Mouse (Mus musculus): ENCODE measurements around the gene Sirpb1a.
"Not testable (repeated sequence)": the region's sequence is repeated elsewhere in the genome, so short reads cannot be mapped to it uniquely, and the experiment has no call there.

The Sirpb1a gene

DNA sequence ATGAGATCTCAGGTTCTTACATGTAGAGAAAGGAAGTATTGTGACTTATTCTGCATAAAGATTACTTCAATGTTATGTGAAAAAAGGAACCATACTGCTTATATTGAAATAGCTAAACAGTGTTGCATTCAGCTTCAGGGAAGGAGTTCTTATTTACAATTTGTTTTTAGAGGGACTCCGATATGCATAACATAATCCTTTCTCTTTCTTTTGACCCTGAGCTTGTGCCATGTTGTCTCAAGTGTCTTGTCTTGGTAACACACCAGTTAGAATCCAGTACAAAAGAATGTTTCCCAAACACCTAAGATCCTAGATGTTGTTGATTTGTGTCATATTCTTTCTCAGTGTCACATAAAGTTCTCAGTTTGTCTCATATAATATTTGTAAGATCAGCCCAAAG lies at the start of gene Sirpb1a:
Gene Sirpb1a (minus strand): TSS at position 74 of the 400 bp plus-strand sequence.
- DNase-seq = not testable (repeated sequence)

DNA sequence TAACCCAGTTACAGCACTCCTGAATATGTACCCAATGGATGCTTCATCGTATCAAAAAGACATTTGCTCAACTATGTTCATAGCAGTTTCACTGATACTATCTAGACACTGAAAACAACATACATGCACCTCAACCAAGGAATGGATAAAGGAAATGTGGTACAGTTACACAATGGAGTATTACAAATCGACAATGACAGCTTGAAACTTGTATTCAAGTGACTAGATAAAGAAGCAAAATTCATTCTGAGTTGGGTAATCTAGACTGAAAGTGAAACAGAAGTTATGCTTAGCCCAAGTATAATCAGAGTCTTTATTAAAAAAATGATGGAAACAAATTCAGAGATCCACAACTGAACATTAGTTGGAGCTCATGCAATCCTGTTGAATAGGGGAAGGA lies 48.5 kb upstream of the Sirpb1a start:
- not testable (repeated sequence) for DNase-seq

DNA sequence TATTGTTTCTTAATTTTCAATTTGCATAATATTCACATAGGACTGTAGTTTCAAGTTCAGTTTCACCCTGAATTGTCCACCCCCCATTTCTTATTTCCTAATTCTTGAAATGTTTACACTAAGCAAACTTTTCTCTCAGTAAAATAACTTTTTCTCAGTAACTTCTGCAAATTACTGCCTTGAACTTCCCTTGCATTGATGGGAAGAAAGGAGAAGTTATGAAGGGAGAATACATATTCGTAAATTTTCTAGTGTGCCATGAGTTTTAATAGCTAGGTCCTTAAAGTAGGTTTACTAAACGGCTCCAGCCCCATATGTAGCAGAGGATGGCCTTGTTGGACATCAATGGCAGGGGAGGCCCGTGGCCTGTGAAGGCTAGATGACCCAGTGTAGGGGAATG lies 43.8 kb upstream of the Sirpb1a start:
- not testable (repeated sequence) for DNase-seq

DNA sequence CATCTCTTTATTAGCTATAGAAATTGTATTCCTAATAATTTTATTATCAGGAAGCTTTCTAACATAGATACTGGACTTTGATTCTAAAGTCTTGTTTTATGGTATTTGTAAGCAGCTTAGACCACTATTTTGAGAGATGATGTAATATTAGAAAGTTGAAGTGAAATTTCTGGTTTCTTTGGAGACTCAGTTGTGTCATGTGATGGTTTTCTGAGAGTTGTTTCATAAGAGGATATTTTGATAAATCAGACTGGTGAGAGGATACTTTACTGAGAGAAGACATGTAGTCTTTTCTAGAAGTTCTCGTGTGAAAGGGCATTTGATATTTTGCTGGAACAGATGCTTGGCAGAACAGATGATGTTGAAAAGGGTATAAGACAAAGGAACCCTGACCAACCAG lies 17.6 kb upstream of the Sirpb1a start:
- DNase-seq = not testable (repeated sequence)

DNA sequence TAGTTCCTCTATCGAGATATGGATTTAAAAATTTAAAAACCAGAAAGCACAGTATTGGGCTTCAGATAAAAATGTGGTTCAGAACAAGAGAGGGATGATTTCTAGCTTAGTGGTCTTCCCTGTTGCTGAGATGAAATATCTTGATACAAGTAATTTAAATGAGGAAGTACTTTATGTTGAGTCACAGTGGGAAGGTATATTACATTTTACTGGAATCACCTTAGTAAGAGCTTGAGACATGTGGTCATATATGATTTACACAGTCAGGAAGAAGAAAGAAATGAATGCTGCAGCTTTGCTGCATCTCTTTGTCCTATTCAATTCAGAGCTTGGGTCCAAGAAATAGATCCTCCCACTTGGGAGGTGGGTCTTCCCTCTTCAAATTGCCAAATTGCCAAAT lies 13.5 kb upstream of the Sirpb1a start:
- DNase-seq = not testable (repeated sequence)

DNA sequence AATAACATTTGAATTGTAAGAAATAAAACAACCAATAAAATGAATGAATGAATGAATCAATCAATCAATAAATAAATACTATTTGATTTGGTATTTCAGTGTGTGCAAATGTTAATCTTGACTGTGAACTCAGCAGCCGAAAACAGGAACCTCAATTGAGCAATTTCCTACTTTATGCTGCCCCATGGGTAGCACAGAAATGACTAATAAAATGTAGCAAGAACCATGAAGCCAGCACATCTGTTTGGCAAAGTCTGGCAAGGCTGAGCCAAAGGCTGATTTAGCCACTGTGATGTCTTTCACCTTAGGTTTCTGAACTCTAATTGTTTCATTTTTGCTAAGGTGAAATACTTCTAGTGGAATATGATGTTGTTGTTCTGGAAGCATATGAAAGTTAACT lies 1.6 kb upstream of the Sirpb1a start:
- DNase-seq = no peak

DNA sequence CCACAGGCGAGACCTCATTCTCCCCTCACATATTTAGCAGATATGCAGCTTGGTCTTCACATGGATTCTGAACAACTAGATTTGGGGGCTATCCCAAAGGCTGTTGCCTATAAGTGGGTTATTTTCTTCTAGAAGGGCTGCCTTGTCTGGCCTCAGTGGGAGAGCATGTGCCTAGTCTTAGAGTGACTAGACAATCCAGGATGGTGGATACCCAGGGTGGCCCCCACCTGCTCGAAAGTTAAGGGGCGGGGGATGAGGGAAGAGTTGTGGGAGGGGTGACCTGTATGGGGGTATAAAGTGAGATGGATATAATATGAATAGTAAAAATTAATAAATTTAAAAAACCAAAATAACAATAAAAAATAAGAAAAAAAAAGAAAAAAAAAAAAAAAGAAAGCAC lies 70.6 kb downstream of the Sirpb1a start:
- not testable (repeated sequence) for DNase-seq

DNA sequence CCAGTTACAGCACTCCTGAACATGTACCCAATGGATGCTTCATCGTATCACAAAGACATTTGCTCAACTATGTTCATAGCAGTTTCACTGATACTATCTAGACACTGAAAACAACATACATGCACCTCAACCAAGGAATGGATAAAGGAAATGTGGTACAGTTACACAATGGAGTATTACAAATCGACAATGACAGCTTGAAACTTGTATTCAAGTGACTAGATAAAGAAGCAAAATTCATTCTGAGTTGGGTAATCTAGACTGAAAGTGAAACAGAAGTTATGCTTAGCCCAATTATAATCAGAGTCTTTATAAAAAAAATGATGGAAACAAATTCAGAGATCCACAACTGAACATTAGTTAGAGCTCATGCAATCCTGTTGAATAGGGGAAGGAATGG lies 76.0 kb downstream of the Sirpb1a start:
- DNase-seq = not testable (repeated sequence)

DNA sequence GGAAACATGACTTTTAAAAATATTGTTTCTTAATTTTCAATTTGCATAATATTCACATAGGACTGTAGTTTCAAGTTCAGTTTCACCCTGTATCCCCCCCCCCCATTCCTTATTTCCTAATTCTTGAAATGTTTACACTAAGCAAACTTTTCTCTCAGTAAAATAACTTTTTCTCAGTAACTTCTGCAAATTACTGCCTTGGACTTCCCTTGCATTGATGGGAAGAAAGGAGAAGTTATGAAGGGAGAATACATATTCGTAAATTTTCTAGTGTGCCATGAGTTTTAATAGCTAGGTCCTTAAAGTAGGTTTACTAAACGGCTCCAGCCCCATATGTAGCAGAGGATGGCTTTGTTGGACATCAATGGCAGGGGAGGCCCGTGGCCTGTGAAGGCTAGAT lies 80.7 kb downstream of the Sirpb1a start:
- not testable (repeated sequence) for DNase-seq

DNA sequence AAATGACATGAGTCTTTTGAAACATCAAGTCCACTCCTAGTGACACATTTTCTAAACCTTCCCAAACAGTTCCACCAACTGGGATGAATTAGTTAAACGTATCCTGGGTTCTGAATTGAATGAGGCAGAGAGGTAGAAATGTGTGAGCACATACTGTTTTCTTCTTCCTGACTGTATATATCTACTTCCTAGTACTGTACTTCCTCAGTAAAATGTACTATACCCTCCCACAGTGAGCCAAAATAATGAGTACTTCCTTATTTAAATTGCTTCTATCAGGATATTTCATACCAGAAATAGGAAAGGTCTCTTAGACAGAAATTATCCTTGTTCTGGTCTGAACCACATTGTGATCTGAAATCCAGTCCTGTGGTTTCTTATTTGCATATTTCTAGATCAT lies 86.0 kb downstream of the Sirpb1a start:
- DNase-seq = no peak

DNA sequence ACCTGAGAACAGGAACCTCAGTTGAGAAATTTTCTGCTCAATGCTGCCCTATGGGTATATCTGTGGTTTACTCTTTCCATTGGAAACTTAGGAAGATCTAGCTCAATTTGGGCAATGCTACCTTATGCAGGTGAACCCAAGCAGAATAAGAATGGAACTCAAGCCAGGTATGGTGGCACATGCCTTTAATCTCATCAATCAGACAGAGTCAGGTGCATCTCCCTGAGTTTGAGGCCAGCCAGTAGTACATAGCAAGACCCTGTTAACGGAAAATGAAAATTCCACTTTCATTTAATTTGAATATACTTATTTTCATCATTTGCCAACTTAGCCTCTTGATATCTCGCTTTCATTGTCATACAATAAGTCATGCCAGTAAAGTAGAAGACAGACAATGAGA lies 92.1 kb downstream of the Sirpb1a start:
- DNase-seq = no peak

DNA sequence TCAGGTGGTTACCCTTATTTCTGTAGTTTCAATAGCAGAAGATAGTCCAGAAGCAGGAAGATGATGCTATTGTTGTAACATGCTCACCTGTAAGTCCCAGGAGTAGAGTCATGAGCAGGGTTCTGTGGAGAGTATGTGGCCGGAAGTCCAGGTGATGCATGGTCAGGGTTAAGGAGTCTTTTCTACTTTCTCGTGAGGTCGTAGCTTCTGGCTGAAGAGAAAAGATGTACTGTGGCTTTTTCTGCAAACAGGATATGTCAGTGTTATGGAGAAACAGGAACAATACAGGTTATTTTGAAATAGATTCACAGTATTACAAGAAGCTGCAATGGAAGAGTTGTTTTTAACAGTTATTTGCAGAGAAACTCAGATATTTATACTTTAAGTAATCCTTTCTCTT lies 94.3 kb downstream of the Sirpb1a start, which contains the start of gene Gm9733:
Gene Gm9733 (minus strand): TSS at position 240 of the 400 bp plus-strand sequence.
- DNase-seq = no peak

DNA sequence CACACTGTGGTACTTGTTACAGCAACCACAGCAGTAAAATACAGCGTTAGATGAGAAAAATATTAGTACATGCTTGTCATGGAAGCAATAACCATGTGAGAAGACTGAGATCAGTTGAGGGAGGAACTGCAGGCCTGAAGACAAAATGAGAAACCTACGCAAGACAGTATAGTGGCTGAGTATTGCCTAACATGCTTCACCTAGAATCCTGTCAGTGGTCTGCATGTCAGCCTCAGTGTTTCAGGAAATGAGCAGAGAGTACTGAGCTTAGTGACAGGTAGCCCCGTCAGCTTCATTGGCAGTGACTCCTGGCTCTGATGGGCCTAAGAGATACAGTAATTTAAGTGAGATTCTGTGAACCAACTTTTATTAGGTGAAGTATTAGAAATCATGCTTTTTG lies 94.8 kb downstream of the Sirpb1a start:
- DNase-seq = no peak

DNA sequence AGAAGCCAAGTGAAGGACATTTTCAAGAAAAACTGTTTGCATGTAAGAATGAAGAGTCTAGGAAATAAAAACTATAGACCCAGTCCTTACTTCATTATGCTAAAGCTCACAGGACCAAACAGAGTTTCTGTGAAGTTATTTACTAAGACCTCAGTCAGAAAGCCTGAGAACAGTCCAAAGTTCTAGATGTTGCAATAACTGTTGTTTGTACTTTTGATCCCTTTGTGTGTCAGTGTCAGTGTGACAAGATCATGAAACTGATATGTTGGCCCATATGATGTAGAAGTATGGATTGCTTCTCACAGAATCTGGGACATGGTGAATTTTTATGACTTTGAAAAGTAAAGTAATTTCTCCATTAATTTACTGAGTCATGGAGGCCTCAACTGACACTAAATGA lies 96.8 kb downstream of the Sirpb1a start:
- no peak for DNase-seq
